Mouse (Mus musculus) gastrocnemius, adult 18-20 months (tissue): ENCODE data around the gene Camkk1. TPM values are rescaled to one million over a fixed set of nuclear protein-coding genes. Genes with fewer than 3 reads are reported as not detected.

Source experiments
- DNase-seq: peaks from one replicate; pipeline ENCODE4 v3.0.0; 2021; ENCODE audit warnings: low spot score
- total RNA-seq, 2 experiments: library from RNA; stranded (reverse); gene quantifications; 2 replicates each; pipeline ENCODE4 v1.2.3; 2021

Camkk1 gene
- total RNA-seq, 2 experiments from 2014 or later = 0.55 to 0.64 TPM

- DNase-seq = peak; percentile 76
Measured at GRCm38 (mm10) chr11:73049335-73049734, 30.5 kb downstream of the Camkk1 start.

GRCm38 (mm10) chr11:73052795-73053194 lies 34.0 kb downstream of the Camkk1 start:
- no peak for DNase-seq

GRCm38 (mm10) chr11:73057701-73058100 lies 38.9 kb downstream of the Camkk1 start:
- DNase-seq = no peak

GRCm38 (mm10) chr11:73059630-73060029 lies 40.8 kb downstream of the Camkk1 start:
- no peak for DNase-seq

GRCm38 (mm10) chr11:73061413-73061812 lies 42.6 kb downstream of the Camkk1 start:
- DNase-seq = no peak

- no peak for DNase-seq
Measured at GRCm38 (mm10) chr11:73071839-73072238, 53.0 kb downstream of the Camkk1 start.

GRCm38 (mm10) chr11:73076295-73076694 lies 57.5 kb downstream of the Camkk1 start:
- no peak for DNase-seq

GRCm38 (mm10) chr11:73076733-73077132 lies 57.9 kb downstream of the Camkk1 start:
- DNase-seq = no peak

- DNase-seq = no peak
Measured at GRCm38 (mm10) chr11:73077211-73077720, 58.5 kb downstream of the Camkk1 start.

GRCm38 (mm10) chr11:73078615-73079014 lies 59.8 kb downstream of the Camkk1 start:
- DNase-seq = no peak

- no peak for DNase-seq
Measured at GRCm38 (mm10) chr11:73080306-73080705, 61.5 kb downstream of the Camkk1 start.

- DNase-seq = no peak
Measured at GRCm38 (mm10) chr11:73084303-73084702, 65.5 kb downstream of the Camkk1 start.

GRCm38 (mm10) chr11:73084804-73085231 lies 66.0 kb downstream of the Camkk1 start:
- DNase-seq = no peak

GRCm38 (mm10) chr11:73085391-73085790 lies 66.6 kb downstream of the Camkk1 start:
- DNase-seq = no peak

GRCm38 (mm10) chr11:73087700-73088480 lies 69.1 kb downstream of the Camkk1 start:
- DNase-seq = no peak

GRCm38 (mm10) chr11:73090283-73090682 lies 71.5 kb downstream of the Camkk1 start, which contains the start of gene Itgae:
Gene Itgae, plus strand, starts transcription at chr11:73090583.
- DNase-seq = no peak

- no peak for DNase-seq
Measured at GRCm38 (mm10) chr11:73090826-73091225, 72.0 kb downstream of the Camkk1 start.

Other genes starting within 250 kb of the Camkk1 start
- gene Cyb5d2, start 222.9 kb upstream of the Camkk1 start, total RNA-seq = 10 to 100 TPM; 22.1 to 25.1 TPM
- gene Zzef1, start 222.8 kb upstream of the Camkk1 start, total RNA-seq = 10 to 100 TPM; 10.2 to 12.9 TPM
- gene Atp2a3, start 57.8 kb upstream of the Camkk1 start, total RNA-seq = 1 to 10 TPM; 4.3 to 6.0 TPM
- under 1 TPM; 0.62 to 0.78 TPM for gene P2rx1, start 19.9 kb upstream of the Camkk1 start, total RNA-seq
- 1 to 10 TPM; 2.3 to 2.4 TPM for gene Ncbp3, start 28.8 kb downstream of the Camkk1 start, total RNA-seq
- gene Itgae, start 71.6 kb downstream of the Camkk1 start, total RNA-seq = under 1 TPM in 1 of 2 experiments, not detected in 1; 0.12 TPM
- gene Haspin, start 119.3 kb downstream of the Camkk1 start, total RNA-seq = under 1 TPM in 1 of 2 experiments, not detected in 1; 0.12 TPM
- 1 to 10 TPM; 8.1 to 8.4 TPM for gene P2rx5, start 141.4 kb downstream of the Camkk1 start, total RNA-seq
- gene Emc6, start 158.0 kb downstream of the Camkk1 start, total RNA-seq = 10 to 100 TPM; 84.7 to 88.1 TPM
- gene Tax1bp3, start 158.1 kb downstream of the Camkk1 start, total RNA-seq = 10 to 100 TPM in 1 of 2 experiments, 1 to 10 TPM in 1; 7.8 to 12.0 TPM
- gene Ctns, start 180.0 kb downstream of the Camkk1 start, total RNA-seq = 1 to 10 TPM; 4.4 to 5.7 TPM
- under 1 TPM; 0.39 to 0.40 TPM for gene Shpk, start 180.5 kb downstream of the Camkk1 start, total RNA-seq
- gene Trpv1, start 215.3 kb downstream of the Camkk1 start, total RNA-seq = under 1 TPM; 0.09 to 0.24 TPM
- not detected for gene Trpv3, start 248.4 kb downstream of the Camkk1 start, total RNA-seq